ENCODE assay signal across 8 mouse cellular contexts in genomic region chr5:125056696-125057554, GRCm38 (mm10). TPM values are rescaled to one million over a fixed set of nuclear protein-coding genes. Genes with fewer than 3 reads are reported as not detected.
DNase-seq lines count a peak whose midpoint lies in the region; ATAC-seq lines count a peak whose summit lies in the region.

No protein-coding gene starts in this region.

- H3K4me1 ChIP-seq in lung, embryonic 15.5 days, result peaks cover 87% of the 10 kb centered on the region

- H3K4me2 ChIP-seq in lung, embryonic 15.5 days, result peak overlapping the region; percentile 52

- peak; percentile 66; the same call in 1 of the 2 replicates for ATAC-seq in lung, embryonic 15.5 days (ENCODE audit: borderline replicate concordance, extremely low read depth, low FRiP score, low TSS enrichment)
- no peak for ATAC-seq in activated CD4-positive, CD25-positive, alpha-beta regulatory T cell, adult 4 months

- 6% methylated on average over 19 of the region's 19 CpGs for WGBS in lung, embryonic 15.5 days

- peak overlapping the region; percentile 90 for H3K27ac ChIP-seq in lung, embryonic 15.5 days

- peaks cover 14% of the 10 kb centered on the region; the same call in 1 of the 2 replicates for H3K36me3 ChIP-seq in lung, embryonic 15.5 days

- peak; percentile 80 for DNase-seq in adrenal gland, adult 8-10 months
- DNase-seq in embryo, embryonic 11 days, result peak; percentile 74
- peak; percentile 82 to 87 for DNase-seq in heart, adult 9 months (ENCODE audit: low spot score in 2 of 2)
- peak; percentile 50 to 70 for DNase-seq in kidney, adult 8-10 months
- DNase-seq in skeletal muscle tissue, adult 2 months (ENCODE audit: low read depth, low spot score), result peak; percentile 96
- DNase-seq in left cerebral cortex, adult 9 months (ENCODE audit: low spot score in 2 of 2), result no peak

- H3K27me3 ChIP-seq in lung, embryonic 15.5 days, result no peaks in the 10 kb centered on the region

- no peak overlapping the region for H3K9ac ChIP-seq in lung, embryonic 15.5 days

- H3K4me3 ChIP-seq in lung, embryonic 15.5 days, result peak overlapping the region; percentile 26

- H3K9me3 ChIP-seq in lung, embryonic 15.5 days, result no peaks in the 10 kb centered on the region

RNA-seq across cellular contexts. Expression of gene Rflna, which starts 53.9 kb away (rescaled TPM):
- 1 to 10 TPM; 2.4 to 4.6 (median 3.4) TPM for total RNA-seq in adrenal gland, adult 8-10 months (2022)
- polyA plus RNA-seq in lung, embryonic 15.5 days (2015; fragmentation: Nextera tagmentation; extraction: Ambion mirVana), result 6.4 and 7.7 TPM in 2 replicates
- under 1 TPM in 1 of 2 experiments, not detected in 1; 0.61 TPM for polyA plus RNA-seq in activated CD4-positive, CD25-positive, alpha-beta regulatory T cell, adult 4 months (2017; shearing (Covaris generic))

Comparison
In these comparisons a context has a peak if more than half of its experiments do, and no peak if none do; other contexts are left out.
1. DNase-seq: peak in adrenal gland, adult 8-10 months (single experiment), embryo, embryonic 11 days (single experiment), heart, adult 9 months (2 of 2), kidney, adult 8-10 months (2 of 2) and skeletal muscle tissue, adult 2 months (single experiment); none in left cerebral cortex, adult 9 months (0 of 2).